Mouse (Mus musculus): ENCODE results near the gene Tmem116. TPM values are rescaled to one million over a fixed set of nuclear protein-coding genes. Genes with fewer than 3 reads are reported as not detected.

The Tmem116 gene
- polyA plus RNA-seq, 1 experiment from 2014 or later = 4.5 TPM

- no peak overlapping the region for H3K4me3 ChIP-seq (ENCODE audit: low read depth, low read length)
- no peaks in the 10 kb centered on the region for H3K4me1 ChIP-seq (replicated peaks; ENCODE audit: control insufficient read depth, insufficient read depth)
- no peak for ATAC-seq (ENCODE audit: low FRiP score, low TSS enrichment)
- no peaks in the 10 kb centered on the region for H3K9me3 ChIP-seq (ENCODE audit: control insufficient read depth, low read length)
- 76% methylated on average over 1 of the region's 1 CpGs for WGBS
- H3K27me3 ChIP-seq (ENCODE audit: control insufficient read depth, insufficient read depth, low read length) = no peaks in the 10 kb centered on the region
- no peak for DNase-seq (ENCODE audit: low spot score)
- peaks cover 4% of the 10 kb centered on the region for H3K36me3 ChIP-seq (ENCODE audit: control insufficient read depth, insufficient read depth, low read length)
- H3K4me2 ChIP-seq (replicated peaks; ENCODE audit: low read depth) = no peak overlapping the region
- H3K9ac ChIP-seq (ENCODE audit: low read length) = no peak overlapping the region
- no peak overlapping the region for H3K27ac ChIP-seq (replicated peaks)
- TF ChIP-seq EP300 (optimal IDR thresholded peaks at IDR 0.05) = no peak
- TF ChIP-seq CTCF (IDR thresholded peaks at IDR 0.05; ENCODE audit: low read depth) = no peak
These were observed 119.1 kb downstream of the Tmem116 start for GRCm38 (mm10) chr5:121570787-121571186.

Other genes starting within 250 kb of the Tmem116 start
- gene Rpl6, start 247.4 kb upstream of the Tmem116 start, polyA plus RNA-seq (2015; fragmentation: Nextera tagmentation; extraction: Ambion mirVana) = 453 and 464 TPM in 2 replicates
- 1.7 TPM in 2 replicates for gene Hectd4, start 231.7 kb upstream of the Tmem116 start, polyA plus RNA-seq (2015; fragmentation: Nextera tagmentation; extraction: Ambion mirVana)
- gene Trafd1, start 66.3 kb upstream of the Tmem116 start, polyA plus RNA-seq (2015; fragmentation: Nextera tagmentation; extraction: Ambion mirVana) = 57.2 and 61.2 TPM in 2 replicates
- 21.6 and 22.0 TPM in 2 replicates for gene Naa25, start 54.0 kb upstream of the Tmem116 start, polyA plus RNA-seq (2015; fragmentation: Nextera tagmentation; extraction: Ambion mirVana)
- gene Erp29, start 613 bp downstream of the Tmem116 start, polyA plus RNA-seq (2015; fragmentation: Nextera tagmentation; extraction: Ambion mirVana) = 142 and 143 TPM in 2 replicates
- gene Adam1b, start 51.5 kb downstream of the Tmem116 start, polyA plus RNA-seq (2015; fragmentation: Nextera tagmentation; extraction: Ambion mirVana) = not detected in 2 replicates
- gene Adam1a, start 93.6 kb downstream of the Tmem116 start, polyA plus RNA-seq (2015; fragmentation: Nextera tagmentation; extraction: Ambion mirVana) = 0.50 and 0.56 TPM in 2 replicates
- not detected in 2 replicates for gene Gm42878, start 93.6 kb downstream of the Tmem116 start, polyA plus RNA-seq (2015; fragmentation: Nextera tagmentation; extraction: Ambion mirVana)
- 25.0 and 28.6 TPM in 2 replicates for gene Mapkapk5, start 94.0 kb downstream of the Tmem116 start, polyA plus RNA-seq (2015; fragmentation: Nextera tagmentation; extraction: Ambion mirVana)
- 136 and 145 TPM in 2 replicates for gene Aldh2, start 141.9 kb downstream of the Tmem116 start, polyA plus RNA-seq (2015; fragmentation: Nextera tagmentation; extraction: Ambion mirVana)
- gene Acad12, start 167.0 kb downstream of the Tmem116 start, polyA plus RNA-seq (2015; fragmentation: Nextera tagmentation; extraction: Ambion mirVana) = 2.3 and 2.6 TPM in 2 replicates
- 3.0 and 4.0 TPM in 2 replicates for gene Acad10, start 208.6 kb downstream of the Tmem116 start, polyA plus RNA-seq (2015; fragmentation: Nextera tagmentation; extraction: Ambion mirVana)
- gene Brap, start 208.7 kb downstream of the Tmem116 start, polyA plus RNA-seq (2015; fragmentation: Nextera tagmentation; extraction: Ambion mirVana) = 32.2 and 32.5 TPM in 2 replicates